Mouse (Mus musculus) kidney, adult 2 months (tissue): Measurements from ENCODE around the gene Igsf6.

Experiments
- CTCF ChIP-seq: fragments of 200-500 bp; conservative IDR thresholded peaks from 2 replicates; pipeline ENCODE4 v1.5.1; 2011; ENCODE audit warnings: low read depth, mild to moderate bottlenecking, control low read depth, low read length, moderate library complexity, mixed read lengths; ENCODE audit not compliant: insufficient read depth, insufficient read length
- POLR2A ChIP-seq: fragments of 200-500 bp; IDR thresholded peaks from one replicate; pipeline ENCODE4 v1.6.1; 2011; ENCODE audit warnings: low read depth, low read length, control low read depth

DNA sequence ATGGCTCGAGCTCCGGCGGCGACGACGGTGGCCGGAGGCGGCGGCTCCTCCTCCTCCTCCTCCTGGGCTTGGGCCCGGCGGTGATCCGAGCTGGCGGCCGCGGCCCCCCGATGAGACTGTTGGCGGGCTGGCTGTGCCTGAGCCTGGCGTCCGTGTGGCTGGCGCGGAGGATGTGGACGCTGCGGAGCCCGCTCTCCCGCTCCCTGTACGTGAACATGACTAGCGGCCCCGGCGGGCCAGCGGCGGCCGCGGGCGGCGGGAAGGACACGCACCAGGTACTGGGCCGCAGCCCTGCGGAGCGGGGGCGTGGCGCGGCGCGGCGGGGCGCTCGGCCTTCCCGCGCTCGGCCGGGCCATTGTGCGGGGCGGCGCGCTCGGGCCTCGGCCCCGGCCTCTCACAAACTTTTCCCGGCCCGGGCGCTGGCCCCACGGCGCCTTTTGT, 39.7 kb downstream of the Igsf6 start:
- TF ChIP-seq CTCF (no peak), POLR2A (no peak)
